Mouse (Mus musculus) T-helper 2 cell (primary cell): ENCODE data around the gene Gm21913.
"Not testable (repeated sequence)": the region's sequence is repeated elsewhere in the genome, so short reads cannot be mapped to it uniquely, and the experiment has no call there.

Experiments
- in situ Hi-C: fragments of 300-600 bp; cut with MboI, MseI; formaldehyde crosslinking; loops from one replicate; pipeline ENCODE4 v1.15.1; 2025; ENCODE audit warnings: high pct_unique_total_duplicates

Gene Gm21913

DNA sequence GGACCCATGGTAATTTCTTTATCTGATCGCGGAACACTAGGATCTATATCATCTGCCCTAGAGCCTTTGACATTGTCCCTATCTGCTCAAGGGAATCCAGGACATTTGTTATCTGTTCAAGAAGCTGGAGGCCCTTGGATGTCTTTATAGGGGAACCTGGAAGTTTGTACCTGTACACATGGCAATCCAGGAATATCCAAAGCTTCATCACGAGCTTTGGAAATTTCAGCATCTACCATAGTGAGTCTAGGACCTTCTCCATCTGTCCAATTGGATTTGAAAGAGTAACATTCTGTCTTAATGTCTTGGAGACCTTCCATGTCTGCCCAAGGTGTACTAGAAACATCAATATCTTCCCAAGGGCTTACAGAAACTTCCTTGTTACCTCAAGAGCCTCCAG lies at the start of gene Gm21913:
Gene Gm21913, plus strand, starts transcription at position 301 of the 400 bp plus-strand sequence.
- in situ Hi-C loops: not testable (repeated sequence)
